Mouse (Mus musculus) splenic B cell, adult 2 months (primary cell): ENCODE measurements around the gene Gsg1l.

ENCODE experiments used
- DNase-seq: peaks from one replicate; pipeline ENCODE4 v3.0.0-alpha.2; 2011; ENCODE audit warnings: low read depth, low spot score
- H3K27me3 ChIP-seq: 2 replicates; pipeline ENCODE4 v1.6.1; 2012; ENCODE audit warnings: mild to moderate bottlenecking, low read length, moderate library complexity, mixed read lengths; ENCODE audit not compliant: control insufficient read depth, poor library complexity, insufficient read depth, severe bottlenecking
- H3K36me3 ChIP-seq: 2 replicates; pipeline ENCODE4 v1.6.1; 2012; ENCODE audit warnings: mild to moderate bottlenecking, low read length, moderate library complexity, mixed read lengths; ENCODE audit not compliant: control insufficient read depth, poor library complexity, insufficient read depth, severe bottlenecking

The Gsg1l gene

GRCm38 (mm10) chr7:125966402-125967261 is 115.6 kb downstream of the Gsg1l start:
- DNase-seq = no peak
- H3K36me3 ChIP-seq = no peaks in the 10 kb centered on the region

GRCm38 (mm10) chr7:125964087-125964607 is 118.1 kb downstream of the Gsg1l start:
- DNase-seq = no peak
- no peaks in the 10 kb centered on the region for H3K27me3 ChIP-seq
- no peaks in the 10 kb centered on the region for H3K36me3 ChIP-seq

More at GRCm38 (mm10) chr7:125966402-125967261, 115.6 kb downstream of the Gsg1l start:
- no peaks in the 10 kb centered on the region for H3K27me3 ChIP-seq

- Histone ChIP-seq H3K36me3 (no peaks in the 10 kb centered on the region), H3K27me3 (no peaks in the 10 kb centered on the region)
- peak; percentile 4 for DNase-seq
These were observed 122.7 kb downstream of the Gsg1l start for GRCm38 (mm10) chr7:125959294-125960048.

- no peaks in the 10 kb centered on the region for H3K27me3 ChIP-seq
- no peaks in the 10 kb centered on the region for H3K36me3 ChIP-seq
- DNase-seq = no peak
These were observed 123.4 kb downstream of the Gsg1l start for GRCm38 (mm10) chr7:125958856-125959255.

- H3K27me3 ChIP-seq = no peaks in the 10 kb centered on the region
- DNase-seq = no peak
- H3K36me3 ChIP-seq = no peaks in the 10 kb centered on the region
These were observed 127.2 kb downstream of the Gsg1l start for GRCm38 (mm10) chr7:125954994-125955393.

- H3K36me3 ChIP-seq = no peaks in the 10 kb centered on the region
- H3K27me3 ChIP-seq = no peaks in the 10 kb centered on the region
- no peak for DNase-seq
These were observed 127.8 kb downstream of the Gsg1l start for GRCm38 (mm10) chr7:125954356-125954878.

- Histone ChIP-seq H3K27me3 (no peaks in the 10 kb centered on the region), H3K36me3 (no peaks in the 10 kb centered on the region)
- no peak for DNase-seq
These were observed 128.4 kb downstream of the Gsg1l start for GRCm38 (mm10) chr7:125953844-125954243.

GRCm38 (mm10) chr7:125951911-125952310 is 130.3 kb downstream of the Gsg1l start:
- Histone ChIP-seq H3K36me3 (no peaks in the 10 kb centered on the region), H3K27me3 (no peaks in the 10 kb centered on the region)
- DNase-seq = no peak

GRCm38 (mm10) chr7:125948973-125949372 is 133.2 kb downstream of the Gsg1l start:
- no peak for DNase-seq
- H3K36me3 ChIP-seq = no peaks in the 10 kb centered on the region
- H3K27me3 ChIP-seq = no peaks in the 10 kb centered on the region

GRCm38 (mm10) chr7:125945915-125946314 is 136.3 kb downstream of the Gsg1l start:
- no peak for DNase-seq
- no peaks in the 10 kb centered on the region for H3K36me3 ChIP-seq
- no peaks in the 10 kb centered on the region for H3K27me3 ChIP-seq

GRCm38 (mm10) chr7:125944631-125945030 is 137.6 kb downstream of the Gsg1l start:
- Histone ChIP-seq H3K36me3 (no peaks in the 10 kb centered on the region), H3K27me3 (no peaks in the 10 kb centered on the region)
- no peak for DNase-seq

- Histone ChIP-seq H3K36me3 (no peaks in the 10 kb centered on the region), H3K27me3 (no peaks in the 10 kb centered on the region)
- DNase-seq = no peak
These were observed 138.7 kb downstream of the Gsg1l start for GRCm38 (mm10) chr7:125943511-125943910.

GRCm38 (mm10) chr7:125942365-125943090 is 139.7 kb downstream of the Gsg1l start:
- Histone ChIP-seq H3K36me3 (no peaks in the 10 kb centered on the region), H3K27me3 (no peaks in the 10 kb centered on the region)
- DNase-seq = no peak

GRCm38 (mm10) chr7:125934319-125934718 is 147.9 kb downstream of the Gsg1l start:
- no peak for DNase-seq
- H3K36me3 ChIP-seq = no peaks in the 10 kb centered on the region
- H3K27me3 ChIP-seq = no peaks in the 10 kb centered on the region
